Comparison of ENCODE assay signal across 9 mouse cellular contexts in genomic region chr7:44586518-44586917, GRCm38 (mm10). TPM values are rescaled to one million over a fixed set of nuclear protein-coding genes. Genes with fewer than 3 reads are reported as not detected.
A peak's percentile ranks its signal among the peaks of the same experiment; 100 is the strongest.
DNase-seq lines count a peak whose midpoint lies in the region; ATAC-seq and TF ChIP-seq lines count a peak whose summit lies in the region.
"Had no signal": no experiment of that assay in that cellular context is flagged by ENCODE, and none has a peak within 500 bp of the region (broad histone marks: within the 10 kb centered on the region; RNA-seq: fewer than 3 reads in every experiment).

No protein-coding gene starts in this region.

- no peak for ATAC-seq in kidney, embryonic 14.5 days (ENCODE audit: low FRiP score, low TSS enrichment)
- no peak for ATAC-seq in hindbrain, postnatal 0 days
- ATAC-seq in liver, embryonic 16.5 days (ENCODE audit: low read depth): no peak
- ATAC-seq in stomach, embryonic 16.5 days (ENCODE audit: insufficient read depth, low FRiP score): no peak

- no peak overlapping the region for H3K27ac ChIP-seq in kidney, embryonic 14.5 days (ENCODE audit: low read depth, low read length)
- H3K27ac ChIP-seq in hindbrain, postnatal 0 days: peak overlapping the region; percentile 64; the same call in 1 of the 2 replicates
- no peak overlapping the region for H3K27ac ChIP-seq in liver, embryonic 16.5 days (ENCODE audit: low read length)
- no peak overlapping the region for H3K27ac ChIP-seq in stomach, embryonic 16.5 days (ENCODE audit: low read length)

- H3K4me2 ChIP-seq in kidney, embryonic 14.5 days (replicated peaks; ENCODE audit: low read depth, low read length): peak overlapping the region; percentile 43
- H3K4me2 ChIP-seq in hindbrain, postnatal 0 days (ENCODE audit: low read depth, low read length): peak overlapping the region; percentile 89
- H3K4me2 ChIP-seq in liver, embryonic 16.5 days (ENCODE audit: low read depth, low read length): 0 out of 2 replicates have a peak overlapping the region, but pooled peaks have one; percentile 2
- peak overlapping the region; percentile 43 for H3K4me2 ChIP-seq in stomach, embryonic 16.5 days (ENCODE audit: low read depth, low read length)

- peaks cover 64% of the 10 kb centered on the region for H3K27me3 ChIP-seq in kidney, embryonic 14.5 days (ENCODE audit: control insufficient read depth, insufficient read depth, low read length)
- H3K27me3 ChIP-seq in hindbrain, postnatal 0 days (ENCODE audit: insufficient read depth, low read length): no peaks in the 10 kb centered on the region
- peaks cover 68% of the 10 kb centered on the region for H3K27me3 ChIP-seq in liver, embryonic 16.5 days (ENCODE audit: control insufficient read depth, insufficient read depth, low read depth, low read length)
- peaks cover 43% of the 10 kb centered on the region for H3K27me3 ChIP-seq in stomach, embryonic 16.5 days (ENCODE audit: control insufficient read depth, insufficient read depth, low read length)

- H3K9ac ChIP-seq in kidney, embryonic 14.5 days (ENCODE audit: low read depth, low read length): no peak overlapping the region
- H3K9ac ChIP-seq in hindbrain, postnatal 0 days (replicated peaks; ENCODE audit: low read length): peak overlapping the region; percentile 39; the same call in 1 of the 2 replicates
- H3K9ac ChIP-seq in liver, embryonic 16.5 days (ENCODE audit: low read depth, low read length): no peak overlapping the region
- H3K9ac ChIP-seq in stomach, embryonic 16.5 days (ENCODE audit: low read length): 0 out of 2 replicates have a peak overlapping the region, but pooled peaks have one; percentile 33

- no peaks in the 10 kb centered on the region for H3K9me3 ChIP-seq in kidney, embryonic 14.5 days (ENCODE audit: control insufficient read depth, low read length)
- H3K9me3 ChIP-seq in hindbrain, postnatal 0 days (ENCODE audit: low read length): no peaks in the 10 kb centered on the region
- no peaks in the 10 kb centered on the region for H3K9me3 ChIP-seq in liver, embryonic 16.5 days (replicated peaks; ENCODE audit: control insufficient read depth, low read length)
- H3K9me3 ChIP-seq in stomach, embryonic 16.5 days (replicated peaks; ENCODE audit: control insufficient read depth, low read length): no peaks in the 10 kb centered on the region

- H3K4me3 ChIP-seq in kidney, embryonic 14.5 days (ENCODE audit: low read length): peak overlapping the region; percentile 34
- peak overlapping the region; percentile 40 for H3K4me3 ChIP-seq in hindbrain, postnatal 0 days (ENCODE audit: low read length)
- no peak overlapping the region for H3K4me3 ChIP-seq in liver, embryonic 16.5 days (ENCODE audit: low read depth, low read length)
- H3K4me3 ChIP-seq in stomach, embryonic 16.5 days (replicated peaks; ENCODE audit: low read length): peak overlapping the region; percentile 21

- no peak for DNase-seq in kidney, adult 11 months
- DNase-seq in cerebellum, postnatal 14 days: peak; percentile 76 to 81
- DNase-seq in hindbrain, postnatal 0 days (ENCODE audit: low spot score): peak; percentile 80
- DNase-seq in spleen, postnatal 4 days (ENCODE audit: low spot score in 2 of 2): no peak
- DNase-seq in ovary, postnatal 10 days (ENCODE audit: low spot score): no peak

- 16% methylated on average over 19 of the region's 19 CpGs for WGBS in kidney, embryonic 14.5 days
- 11% methylated on average over 19 of the region's 19 CpGs for WGBS in hindbrain, postnatal 0 days
- 12% methylated on average over 19 of the region's 19 CpGs for WGBS in liver, embryonic 16.5 days (ENCODE audit: insufficient replicate concordance)
- 13% methylated on average over 19 of the region's 19 CpGs for WGBS in stomach, embryonic 16.5 days

- H3K36me3 ChIP-seq in kidney, embryonic 14.5 days (ENCODE audit: control insufficient read depth, insufficient read depth, low read length): no peaks in the 10 kb centered on the region
- no peaks in the 10 kb centered on the region for H3K36me3 ChIP-seq in hindbrain, postnatal 0 days (ENCODE audit: insufficient read depth, low read length)
- H3K36me3 ChIP-seq in liver, embryonic 16.5 days (ENCODE audit: control insufficient read depth, insufficient read depth): no peaks in the 10 kb centered on the region
- H3K36me3 ChIP-seq in stomach, embryonic 16.5 days (ENCODE audit: control insufficient read depth, insufficient read depth, low read length): no peaks in the 10 kb centered on the region

- TF ChIP-seq CTCF in hindbrain, postnatal 0 days (IDR thresholded peaks at IDR 0.05; ENCODE audit: low read depth): no peak

- peaks cover 11% of the 10 kb centered on the region; the same call in 1 of the 2 replicates for H3K4me1 ChIP-seq in kidney, embryonic 14.5 days (ENCODE audit: control insufficient read depth, insufficient read depth, low read length)
- peaks cover 21% of the 10 kb centered on the region for H3K4me1 ChIP-seq in hindbrain, postnatal 0 days (ENCODE audit: insufficient read depth, low read length)
- H3K4me1 ChIP-seq in liver, embryonic 16.5 days (ENCODE audit: control insufficient read depth, low read depth, low read length): peaks cover 9% of the 10 kb centered on the region; the same call in 1 of the 2 replicates
- H3K4me1 ChIP-seq in stomach, embryonic 16.5 days (ENCODE audit: control insufficient read depth, insufficient read depth, low read length): peaks cover 21% of the 10 kb centered on the region

RNA-seq across cellular contexts. Expression of gene Kcnc3, which starts 3.9 kb away (rescaled TPM):
- 0.18 and 0.26 TPM in 2 replicates for polyA plus RNA-seq in kidney, embryonic 14.5 days (2014; fragmentation: Nextera tagmentation; extraction: Ambion mirVana)
- 24.7 and 37.0 TPM in 2 replicates for total RNA-seq in hindbrain, postnatal 0 days (2014; rRNA removed)
- polyA plus RNA-seq in hindbrain, postnatal 0 days (2015; fragmentation: Nextera tagmentation; extraction: Ambion mirVana): 8.0 and 8.2 TPM in 2 replicates
- 0.06 and 0.07 TPM in 2 replicates for polyA plus RNA-seq in liver, embryonic 16.5 days (2015; fragmentation: Nextera tagmentation; extraction: Ambion mirVana)
- 0.16 and 0.26 TPM in 2 replicates for polyA plus RNA-seq in stomach, embryonic 16.5 days (2015; fragmentation: Nextera tagmentation; extraction: Ambion mirVana)
- total RNA-seq: hematopoietic stem cell, adult 5-6 weeks had no signal

RNA-seq across cellular contexts. Expression of gene Napsa, which starts 14.3 kb away (rescaled TPM):
- 5.0 and 7.0 TPM in 2 replicates for polyA plus RNA-seq in kidney, embryonic 14.5 days (2014; fragmentation: Nextera tagmentation; extraction: Ambion mirVana)
- 0.90 TPM in 1 of 2 replicates, not detected in the other for total RNA-seq in hindbrain, postnatal 0 days (2014; rRNA removed)
- 0.26 and 0.69 TPM in 2 replicates for polyA plus RNA-seq in hindbrain, postnatal 0 days (2015; fragmentation: Nextera tagmentation; extraction: Ambion mirVana)
- 11.5 and 12.2 TPM in 2 replicates for polyA plus RNA-seq in liver, embryonic 16.5 days (2015; fragmentation: Nextera tagmentation; extraction: Ambion mirVana)
- 3.7 and 5.4 TPM in 2 replicates for polyA plus RNA-seq in stomach, embryonic 16.5 days (2015; fragmentation: Nextera tagmentation; extraction: Ambion mirVana)

RNA-seq across cellular contexts. Expression of gene Nr1h2, which starts 32.8 kb away (rescaled TPM):
- polyA plus RNA-seq in kidney, embryonic 14.5 days (2014; fragmentation: Nextera tagmentation; extraction: Ambion mirVana): 69.1 and 69.8 TPM in 2 replicates
- 71.2 and 76.4 TPM in 2 replicates for total RNA-seq in hindbrain, postnatal 0 days (2014; rRNA removed)
- polyA plus RNA-seq in hindbrain, postnatal 0 days (2015; fragmentation: Nextera tagmentation; extraction: Ambion mirVana): 50.5 and 57.6 TPM in 2 replicates
- 41.0 and 45.9 TPM in 2 replicates for polyA plus RNA-seq in liver, embryonic 16.5 days (2015; fragmentation: Nextera tagmentation; extraction: Ambion mirVana)
- polyA plus RNA-seq in stomach, embryonic 16.5 days (2015; fragmentation: Nextera tagmentation; extraction: Ambion mirVana): 62.0 and 68.6 TPM in 2 replicates

RNA-seq across cellular contexts. Expression of gene Pold1, which starts 37.9 kb away (rescaled TPM):
- 51.6 and 69.5 TPM in 2 replicates for polyA plus RNA-seq in kidney, embryonic 14.5 days (2014; fragmentation: Nextera tagmentation; extraction: Ambion mirVana)
- total RNA-seq in hindbrain, postnatal 0 days (2014; rRNA removed): 26.3 and 30.0 TPM in 2 replicates
- 17.6 and 18.7 TPM in 2 replicates for polyA plus RNA-seq in hindbrain, postnatal 0 days (2015; fragmentation: Nextera tagmentation; extraction: Ambion mirVana)
- polyA plus RNA-seq in liver, embryonic 16.5 days (2015; fragmentation: Nextera tagmentation; extraction: Ambion mirVana): 47.8 and 48.8 TPM in 2 replicates
- 70.3 and 72.8 TPM in 2 replicates for polyA plus RNA-seq in stomach, embryonic 16.5 days (2015; fragmentation: Nextera tagmentation; extraction: Ambion mirVana)

RNA-seq across cellular contexts. Expression of gene Spib, which starts 54.6 kb away (rescaled TPM):
- not detected in 2 replicates for polyA plus RNA-seq in kidney, embryonic 14.5 days (2014; fragmentation: Nextera tagmentation; extraction: Ambion mirVana)
- total RNA-seq in hindbrain, postnatal 0 days (2014; rRNA removed): 0.05 TPM in 1 of 2 replicates, not detected in the other
- polyA plus RNA-seq in hindbrain, postnatal 0 days (2015; fragmentation: Nextera tagmentation; extraction: Ambion mirVana): 0.06 TPM in 1 of 2 replicates, not detected in the other
- polyA plus RNA-seq in liver, embryonic 16.5 days (2015; fragmentation: Nextera tagmentation; extraction: Ambion mirVana): 1.5 and 2.0 TPM in 2 replicates
- 0.52 and 0.76 TPM in 2 replicates for polyA plus RNA-seq in stomach, embryonic 16.5 days (2015; fragmentation: Nextera tagmentation; extraction: Ambion mirVana)
- total RNA-seq: hematopoietic stem cell, adult 5-6 weeks had no signal

Comparison
In these comparisons a context has a peak if more than half of its experiments do, and no peak if none do; other contexts are left out.
1. H3K4me2 ChIP-seq: peak in every context shown above with its lines; median percentile 89 in hindbrain, postnatal 0 days; 43 in kidney, embryonic 14.5 days; 43 in stomach, embryonic 16.5 days; 2 in liver, embryonic 16.5 days.
2. H3K9ac ChIP-seq: peak in hindbrain, postnatal 0 days (single experiment) and stomach, embryonic 16.5 days (single experiment); none in kidney, embryonic 14.5 days (single experiment) and liver, embryonic 16.5 days (single experiment).
3. DNase-seq: peak in cerebellum, postnatal 14 days (2 of 2) and hindbrain, postnatal 0 days (single experiment); none in kidney, adult 11 months (single experiment), spleen, postnatal 4 days (0 of 2) and ovary, postnatal 10 days (single experiment).